Mouse (Mus musculus): ENCODE data around the gene Zic3. TPM values are rescaled to one million over a fixed set of nuclear protein-coding genes. Genes with fewer than 3 reads are reported as not detected.

The Zic3 gene
- polyA plus RNA-seq (2012) = not detected in 2 replicates

DNA sequence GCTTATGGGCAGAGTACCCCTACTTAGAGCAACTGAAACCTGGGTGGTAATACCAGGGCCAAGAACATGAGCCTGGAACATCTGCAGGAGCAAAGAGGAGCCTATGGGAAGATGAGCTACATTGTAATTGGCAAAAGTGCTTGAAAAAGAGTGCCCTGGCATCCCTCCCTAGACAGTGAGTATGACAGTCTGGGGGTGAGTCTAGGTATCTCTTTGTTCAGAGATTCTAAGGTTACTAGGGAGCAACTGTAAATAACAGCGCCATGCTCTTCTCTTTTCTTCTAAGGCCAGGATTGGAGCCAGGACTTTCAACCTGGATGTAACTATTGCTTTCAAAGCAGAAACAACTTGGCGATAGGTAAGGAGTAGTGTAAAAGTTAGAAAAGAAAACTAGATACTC is at the start of gene Zic3:
Gene Zic3 (plus strand): TSS at position 301 of the 400 bp plus-strand sequence.
- H3K4me1 ChIP-seq (ENCODE audit: control insufficient read depth) = no peaks in the 10 kb centered on the region
- H3K27me3 ChIP-seq (ENCODE audit: control insufficient read depth) = peaks cover 50% of the 10 kb centered on the region
- H3K36me3 ChIP-seq (ENCODE audit: control insufficient read depth) = no peaks in the 10 kb centered on the region
- H3K4me3 ChIP-seq (replicated peaks) = no peak within 1 kb of the TSS
- no peak for TF ChIP-seq TAL1 (IDR thresholded peaks at IDR 0.05; ENCODE audit: low read length)
- TF ChIP-seq GATA1 (IDR thresholded peaks at IDR 0.05; ENCODE audit: low read length) = no peak
- peaks cover 4% of the 10 kb centered on the region for H3K9me3 ChIP-seq (ENCODE audit: control insufficient read depth, low read length)

- Histone ChIP-seq H3K27me3 (ENCODE audit: control insufficient read depth) (no peaks in the 10 kb centered on the region), H3K4me3 (replicated peaks) (no peak overlapping the region), H3K4me1 (ENCODE audit: control insufficient read depth) (no peaks in the 10 kb centered on the region), H3K9me3 (ENCODE audit: control insufficient read depth, low read length) (peaks cover under 1% of the 10 kb centered on the region; the same call in 1 of the 2 replicates), H3K36me3 (ENCODE audit: control insufficient read depth) (no peaks in the 10 kb centered on the region)
- TF ChIP-seq GATA1 (IDR thresholded peaks at IDR 0.05; ENCODE audit: low read length) (no peak), TAL1 (IDR thresholded peaks at IDR 0.05; ENCODE audit: low read length) (no peak)
These were observed 40.1 kb upstream of the Zic3 start for GRCm38 (mm10) chrX:57982351-57982750.

DNA sequence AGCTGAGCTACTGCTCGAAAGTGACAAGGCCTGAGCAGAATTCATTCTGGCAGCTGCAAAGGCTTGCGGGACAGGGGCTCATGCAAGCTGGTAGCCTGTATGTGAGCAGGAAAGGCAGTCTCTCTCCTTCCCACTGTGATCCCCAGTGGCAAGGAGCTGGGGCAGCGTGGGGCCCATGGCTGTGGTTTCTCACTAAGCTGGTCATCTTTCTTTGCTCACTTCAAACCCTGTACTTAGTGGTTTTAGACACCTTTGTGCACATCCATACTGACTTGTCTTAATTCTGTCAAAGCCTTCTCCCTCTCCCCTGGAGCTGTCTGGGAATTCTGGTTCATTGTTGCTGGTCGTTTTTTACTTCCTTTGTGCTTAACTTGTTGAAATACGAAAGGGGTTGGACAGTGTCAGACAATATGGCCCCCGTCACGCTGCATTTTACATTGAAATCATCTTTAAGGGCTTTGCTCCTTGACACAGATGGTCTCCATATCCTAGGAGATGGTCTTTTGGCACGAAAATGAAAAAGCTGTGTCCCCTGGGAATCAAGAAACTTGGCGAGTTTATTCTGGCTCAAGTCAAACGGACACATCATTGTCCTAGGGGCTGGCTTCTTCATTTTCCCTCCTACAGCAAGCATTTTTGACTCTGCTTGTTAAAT is 34.9 kb upstream of the Zic3 start:
- Histone ChIP-seq H3K9me3 (ENCODE audit: control insufficient read depth, low read length) (peaks cover 2% of the 10 kb centered on the region; the same call in 1 of the 2 replicates), H3K27me3 (ENCODE audit: control insufficient read depth) (no peaks in the 10 kb centered on the region), H3K36me3 (ENCODE audit: control insufficient read depth) (no peaks in the 10 kb centered on the region), H3K4me3 (replicated peaks) (no peak overlapping the region), H3K4me1 (ENCODE audit: control insufficient read depth) (no peaks in the 10 kb centered on the region)
- TF ChIP-seq GATA1 (IDR thresholded peaks at IDR 0.05; ENCODE audit: low read length) (no peak), TAL1 (IDR thresholded peaks at IDR 0.05; ENCODE audit: low read length) (no peak)

- Histone ChIP-seq H3K27me3 (ENCODE audit: control insufficient read depth) (peaks cover 49% of the 10 kb centered on the region), H3K36me3 (ENCODE audit: control insufficient read depth) (no peaks in the 10 kb centered on the region), H3K4me3 (replicated peaks) (no peak overlapping the region), H3K4me1 (ENCODE audit: control insufficient read depth) (no peaks in the 10 kb centered on the region), H3K9me3 (ENCODE audit: control insufficient read depth, low read length) (peaks cover 6% of the 10 kb centered on the region)
- TF ChIP-seq GATA1 (IDR thresholded peaks at IDR 0.05; ENCODE audit: low read length) (no peak), TAL1 (IDR thresholded peaks at IDR 0.05; ENCODE audit: low read length) (no peak)
These were observed 9.1 kb upstream of the Zic3 start for GRCm38 (mm10) chrX:58013391-58013790.

DNA sequence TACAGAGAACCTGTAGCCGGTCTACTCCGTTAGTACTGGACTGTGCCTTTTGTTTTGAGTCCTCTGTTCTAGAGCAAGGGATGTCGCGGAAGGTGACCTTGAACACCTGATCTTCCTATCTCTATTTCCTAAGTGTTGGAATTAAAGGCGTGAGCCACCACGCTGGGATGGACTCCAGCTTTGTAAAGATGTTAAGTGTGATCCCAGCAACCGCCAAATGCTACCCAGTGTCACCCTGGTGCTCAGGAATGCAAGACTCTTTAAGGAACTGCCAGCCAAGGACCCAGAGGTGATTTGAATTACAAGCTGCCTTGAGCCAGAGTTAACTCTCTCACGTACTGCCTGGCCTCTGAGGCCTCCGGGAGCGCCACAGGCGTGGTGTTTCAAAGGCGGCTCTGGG is 8.4 kb upstream of the Zic3 start:
- no peaks in the 10 kb centered on the region for H3K36me3 ChIP-seq (ENCODE audit: control insufficient read depth)
- H3K9me3 ChIP-seq (ENCODE audit: control insufficient read depth, low read length) = peaks cover 10% of the 10 kb centered on the region
- H3K4me3 ChIP-seq (replicated peaks) = no peak overlapping the region
- peaks cover 56% of the 10 kb centered on the region for H3K27me3 ChIP-seq (ENCODE audit: control insufficient read depth)
- TF ChIP-seq GATA1 (IDR thresholded peaks at IDR 0.05; ENCODE audit: low read length) = no peak
- TF ChIP-seq TAL1 (IDR thresholded peaks at IDR 0.05; ENCODE audit: low read length) = no peak
- H3K4me1 ChIP-seq (ENCODE audit: control insufficient read depth) = no peaks in the 10 kb centered on the region

DNA sequence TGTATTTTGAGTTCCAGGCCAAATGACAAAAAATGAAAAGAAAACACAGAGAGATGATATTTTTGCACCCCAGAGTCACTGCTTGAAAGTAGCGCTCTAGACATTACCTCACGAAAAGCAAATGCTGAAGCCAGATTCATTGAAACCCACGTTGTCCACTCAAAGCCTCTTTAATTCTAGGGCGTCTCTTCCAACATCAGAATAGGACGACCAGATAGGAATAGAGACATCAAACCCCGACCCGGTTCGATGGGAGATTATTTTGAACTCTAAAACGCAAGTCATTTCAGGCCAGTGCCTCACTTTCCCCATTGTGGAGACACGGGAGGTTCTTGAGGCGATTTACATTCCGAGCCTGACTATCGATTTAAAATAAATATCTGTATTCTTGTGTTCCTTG is 7.7 kb upstream of the Zic3 start:
- Histone ChIP-seq H3K27me3 (ENCODE audit: control insufficient read depth) (peaks cover 63% of the 10 kb centered on the region), H3K36me3 (ENCODE audit: control insufficient read depth) (no peaks in the 10 kb centered on the region)

DNA sequence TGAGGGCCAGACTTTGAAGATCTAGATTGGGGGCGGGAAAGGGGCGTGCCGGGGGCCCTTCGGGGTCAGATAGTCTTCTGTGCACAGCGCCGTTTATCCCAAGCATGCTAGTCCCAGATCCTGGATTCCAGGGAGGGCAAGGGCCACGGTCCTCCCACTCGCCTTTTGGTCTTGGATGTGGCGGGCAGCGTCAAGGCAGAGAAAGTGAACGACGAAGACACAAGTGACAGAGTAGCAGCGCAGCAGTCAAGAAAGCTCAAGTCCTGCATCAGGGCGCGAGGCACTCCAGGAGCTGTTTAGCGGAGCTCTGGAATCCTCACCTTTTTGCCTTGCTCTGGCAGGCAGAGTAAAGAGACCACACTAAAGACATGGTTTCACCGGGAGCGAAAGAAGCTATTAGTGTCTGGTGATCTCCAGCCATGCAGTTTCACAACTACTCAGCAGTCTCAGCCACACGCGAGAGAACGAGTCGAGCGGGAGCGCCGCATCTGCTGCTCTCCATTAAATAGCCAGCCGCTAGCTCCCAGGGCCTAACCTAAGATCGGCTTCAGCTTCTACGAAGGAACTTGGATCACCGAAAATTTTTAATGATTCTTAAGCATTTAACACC is 7.1 kb upstream of the Zic3 start:
- peaks cover 10% of the 10 kb centered on the region for H3K9me3 ChIP-seq (ENCODE audit: control insufficient read depth, low read length)
- no peaks in the 10 kb centered on the region for H3K4me1 ChIP-seq (ENCODE audit: control insufficient read depth)
- TF ChIP-seq TAL1 (IDR thresholded peaks at IDR 0.05; ENCODE audit: low read length) (no peak), GATA1 (IDR thresholded peaks at IDR 0.05; ENCODE audit: low read length) (no peak)
- H3K36me3 ChIP-seq (ENCODE audit: control insufficient read depth) = no peaks in the 10 kb centered on the region
- no peak overlapping the region for H3K4me3 ChIP-seq (replicated peaks)
- peaks cover 70% of the 10 kb centered on the region for H3K27me3 ChIP-seq (ENCODE audit: control insufficient read depth)

More for the DNA sequence above, 7.7 kb upstream of the Zic3 start:
- TF ChIP-seq TAL1 (IDR thresholded peaks at IDR 0.05; ENCODE audit: low read length) (no peak), GATA1 (IDR thresholded peaks at IDR 0.05; ENCODE audit: low read length) (no peak)
- H3K4me1 ChIP-seq (ENCODE audit: control insufficient read depth) = no peaks in the 10 kb centered on the region
- H3K4me3 ChIP-seq (replicated peaks) = no peak overlapping the region
- peaks cover 10% of the 10 kb centered on the region for H3K9me3 ChIP-seq (ENCODE audit: control insufficient read depth, low read length)

DNA sequence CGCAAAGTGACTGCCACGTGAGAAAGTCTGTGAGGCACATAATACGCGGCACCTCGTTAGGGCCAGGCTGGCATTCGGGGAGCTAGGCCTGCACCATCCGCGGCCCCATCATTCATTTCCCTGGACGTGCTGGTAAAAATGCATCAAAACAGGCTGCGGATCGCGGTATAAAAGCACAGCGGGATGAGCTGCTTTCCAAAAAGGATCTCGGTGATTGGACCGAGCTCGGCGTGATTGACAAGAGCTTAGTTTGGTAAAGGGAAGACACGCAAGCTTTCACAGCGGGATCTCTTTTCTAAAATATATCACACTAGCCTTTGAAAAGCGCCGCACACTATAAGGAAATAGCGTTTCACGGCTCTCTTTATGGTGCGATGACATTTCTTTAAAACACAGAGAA is 3.8 kb upstream of the Zic3 start:
- H3K9me3 ChIP-seq (ENCODE audit: control insufficient read depth, low read length) = peaks cover 10% of the 10 kb centered on the region
- peaks cover 66% of the 10 kb centered on the region for H3K27me3 ChIP-seq (ENCODE audit: control insufficient read depth)
- no peaks in the 10 kb centered on the region for H3K4me1 ChIP-seq (ENCODE audit: control insufficient read depth)
- TF ChIP-seq TAL1 (IDR thresholded peaks at IDR 0.05; ENCODE audit: low read length) (no peak), GATA1 (IDR thresholded peaks at IDR 0.05; ENCODE audit: low read length) (no peak)
- no peaks in the 10 kb centered on the region for H3K36me3 ChIP-seq (ENCODE audit: control insufficient read depth)
- H3K4me3 ChIP-seq (replicated peaks) = no peak overlapping the region

DNA sequence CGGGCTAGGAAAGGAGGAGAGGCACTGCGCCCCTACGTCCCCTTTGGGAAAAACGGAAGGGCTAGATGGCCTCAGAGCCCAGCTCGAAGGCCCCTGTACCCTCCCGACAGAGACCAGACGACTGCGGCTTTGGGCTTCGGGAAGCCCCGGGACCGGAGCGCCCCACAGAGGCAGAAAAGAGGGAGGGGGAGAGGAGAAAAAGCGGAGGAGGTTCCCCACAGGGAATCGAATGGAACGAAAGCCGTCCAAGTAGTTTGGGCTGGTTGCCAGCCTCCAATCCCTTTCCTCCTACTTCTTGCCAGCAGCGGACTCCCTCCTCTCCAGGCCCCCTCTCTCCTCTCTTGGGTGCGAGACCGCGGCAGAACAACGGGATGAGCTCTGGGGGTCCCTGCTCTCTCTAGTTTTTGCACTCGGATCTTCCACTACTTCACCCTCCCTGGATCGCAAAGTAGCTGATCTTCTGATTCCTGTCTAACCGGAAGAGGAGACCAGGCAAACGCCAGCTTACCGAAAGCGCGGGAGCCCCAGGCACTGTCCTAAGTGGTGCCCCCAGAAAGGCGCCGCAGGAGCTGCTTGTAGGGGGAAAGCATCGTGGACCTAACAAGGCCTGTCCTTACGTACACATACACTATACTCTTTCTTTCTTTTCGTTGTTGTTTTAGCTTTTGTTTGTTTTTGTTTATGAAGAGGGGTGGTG is 3.1 kb upstream of the Zic3 start:
- no peaks in the 10 kb centered on the region for H3K4me1 ChIP-seq (ENCODE audit: control insufficient read depth)

More for the DNA sequence above, 3.1 kb upstream of the Zic3 start:
- Histone ChIP-seq H3K27me3 (ENCODE audit: control insufficient read depth) (peaks cover 63% of the 10 kb centered on the region), H3K36me3 (ENCODE audit: control insufficient read depth) (no peaks in the 10 kb centered on the region), H3K4me3 (replicated peaks) (no peak overlapping the region), H3K9me3 (ENCODE audit: control insufficient read depth, low read length) (peaks cover 10% of the 10 kb centered on the region)
- no peak for TF ChIP-seq GATA1 (IDR thresholded peaks at IDR 0.05; ENCODE audit: low read length)
- TF ChIP-seq TAL1 (IDR thresholded peaks at IDR 0.05; ENCODE audit: low read length) = no peak
